Mouse (Mus musculus) limb, embryonic 14.5 days (tissue): ENCODE results near the gene Serpina1f. TPM values are rescaled to one million over a fixed set of nuclear protein-coding genes. Genes with fewer than 3 reads are reported as not detected.
A peak's percentile ranks its signal among the peaks of the same experiment; 100 is the strongest.

ENCODE experiments used
- ATAC-seq: fragments of 200-750 bp; cut with Nextera tagmentation; 2 replicates; pipeline ENCODE4 v1.8.0; 2017; ENCODE audit warnings: low read depth, moderate number of reproducible peaks, moderate TSS enrichment; ENCODE audit not compliant: low FRiP score
- DNase-seq: peaks from one replicate; pipeline ENCODE4 v3.0.0-alpha.2; 2015; ENCODE audit warnings: low spot score
- H3K27ac ChIP-seq: fragments of 300-500 bp; sonication (generic); replicated peaks from 2 replicates; pipeline ENCODE4 v1.5.1; 2014; ENCODE audit warnings: low read depth, mild to moderate bottlenecking, low read length, moderate library complexity, mixed read lengths
- H3K27me3 ChIP-seq: fragments of 300-500 bp; sonication (generic); 2 replicates; pipeline ENCODE4 v1.6.1; 2014; ENCODE audit warnings: low read length, mixed read lengths; ENCODE audit not compliant: control insufficient read depth, insufficient read depth
- H3K36me3 ChIP-seq: fragments of 300-500 bp; sonication (generic); 2 replicates; pipeline ENCODE4 v1.6.1; 2014; ENCODE audit warnings: mild to moderate bottlenecking, low read length, moderate library complexity, mixed read lengths; ENCODE audit not compliant: control insufficient read depth, insufficient read depth
- H3K4me1 ChIP-seq: fragments of 300-500 bp; sonication (generic); 2 replicates; pipeline ENCODE4 v1.6.1; 2014; ENCODE audit warnings: antibody characterized with exemption, low read length, mixed read lengths; ENCODE audit not compliant: control insufficient read depth, insufficient read depth
- H3K4me2 ChIP-seq: fragments of 300-500 bp; sonication (generic); replicated peaks from 2 replicates; pipeline ENCODE4 v1.6.1; 2014; ENCODE audit warnings: low read depth, mild to moderate bottlenecking, low read length, moderate library complexity; ENCODE audit not compliant: severe bottlenecking
- H3K4me3 ChIP-seq: fragments of 300-500 bp; sonication (generic); replicated peaks from 2 replicates; pipeline ENCODE4 v1.5.1; 2014; ENCODE audit warnings: low read length
- H3K9ac ChIP-seq: fragments of 300-500 bp; sonication (generic); 2 replicates; pipeline ENCODE4 v1.6.1; 2014; ENCODE audit warnings: mild to moderate bottlenecking, low read depth, low read length, moderate library complexity; ENCODE audit not compliant: severe bottlenecking
- H3K9me3 ChIP-seq: fragments of 300-500 bp; sonication (generic); 2 replicates; pipeline ENCODE4 v1.6.1; 2016; ENCODE audit warnings: low read length; ENCODE audit not compliant: control insufficient read depth
- POLR2A ChIP-seq: fragments of 200-500 bp; IDR thresholded peaks from 2 replicates; pipeline ENCODE4 v1.8.0; 2012; ENCODE audit warnings: inconsistent platforms, mild to moderate bottlenecking, moderate library complexity, borderline replicate concordance; ENCODE audit not compliant: insufficient read depth, insufficient read length; ENCODE audit errors: extremely low read depth
- WGBS: fragments of 180-500 bp; shearing (Covaris S2); extraction: QIAGEN DNeasy Blood & Tissue Kit; methylation state at CpG from one replicate; pipeline ENCODE4 v1.1.7; 2014; 5-methylcytosine and 5-hydroxymethylcytosine counted together
- polyA plus RNA-seq, 2 experiments: library from polyadenylated mRNA; depleted of rRNA in 1 of 2; stranded (reverse) in 1 of 2; unstranded in 1 of 2; fragments of >200 nt; fragmentation: Nextera tagmentation in 1 of 2; extraction: Ambion mirVana in 1 of 2; gene quantifications; 2 replicates each; pipeline versions ENCODE4 v1.2.1 to v1.2.3; 2012 to 2014

Serpina1f gene
- polyA plus RNA-seq, 2 experiments: not detected

DNA sequence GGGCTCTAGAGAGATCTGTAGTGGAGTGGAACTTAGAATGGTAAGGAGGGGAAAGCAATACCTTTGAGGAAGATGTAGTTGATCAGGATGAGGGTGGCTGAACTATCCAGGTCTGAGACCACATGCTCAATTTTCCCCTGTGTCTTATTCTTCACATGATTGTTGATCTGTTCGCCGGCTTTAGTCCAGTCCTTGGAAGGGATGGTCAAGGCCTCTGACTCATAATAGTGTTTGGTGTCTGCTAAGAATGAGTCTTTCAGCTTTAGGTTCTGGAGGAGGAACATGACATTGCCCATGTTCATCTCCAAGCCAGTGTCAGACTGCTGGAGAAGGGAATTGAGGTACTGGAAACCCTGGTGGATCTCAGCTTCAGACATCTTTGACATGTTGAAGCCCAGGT is 41.5 kb downstream of the Serpina1f start:
- Histone ChIP-seq H3K27ac (no peak overlapping the region), H3K9ac (no peak overlapping the region), H3K27me3 (no peaks in the 10 kb centered on the region), H3K9me3 (no peaks in the 10 kb centered on the region; the same call in 1 of the 2 replicates), H3K36me3 (no peaks in the 10 kb centered on the region), H3K4me2 (no peak overlapping the region), H3K4me1 (no peaks in the 10 kb centered on the region), H3K4me3 (no peak overlapping the region)
- no peak for TF ChIP-seq POLR2A
- no peak for DNase-seq
- 93% methylated on average over 2 of the region's 2 CpGs for WGBS
- ATAC-seq: no peak

- ATAC-seq: no peak
- H3K27ac ChIP-seq: no peak overlapping the region
- no peak overlapping the region for H3K4me3 ChIP-seq
- DNase-seq: no peak
- no peaks in the 10 kb centered on the region; the same call in 1 of the 2 replicates for H3K9me3 ChIP-seq
- no peaks in the 10 kb centered on the region for H3K27me3 ChIP-seq
- no peaks in the 10 kb centered on the region for H3K36me3 ChIP-seq
- no peaks in the 10 kb centered on the region for H3K4me1 ChIP-seq
- no peak overlapping the region for H3K9ac ChIP-seq
- WGBS: 69% methylated on average over 2 of the region's 2 CpGs
- no peak overlapping the region for H3K4me2 ChIP-seq
- no peak for TF ChIP-seq POLR2A
Measured at GRCm38 (mm10) chr12:103646314-103646713, 49.0 kb downstream of the Serpina1f start.

GRCm38 (mm10) chr12:103644601-103645000 is 50.7 kb downstream of the Serpina1f start:
- no peak overlapping the region for H3K4me2 ChIP-seq
- no peaks in the 10 kb centered on the region for H3K27me3 ChIP-seq
- no peaks in the 10 kb centered on the region for H3K36me3 ChIP-seq
- no peaks in the 10 kb centered on the region for H3K4me1 ChIP-seq
- H3K9me3 ChIP-seq: no peaks in the 10 kb centered on the region
- 33% methylated on average over 5 of the region's 5 CpGs for WGBS
- TF ChIP-seq POLR2A: no peak
- no peak overlapping the region for H3K4me3 ChIP-seq
- no peak overlapping the region for H3K9ac ChIP-seq
- ATAC-seq (no peak), DNase-seq (peak; percentile 4)
- no peak overlapping the region for H3K27ac ChIP-seq

- Histone ChIP-seq H3K4me3 (no peak overlapping the region), H3K27ac (no peak overlapping the region), H3K4me1 (no peaks in the 10 kb centered on the region), H3K27me3 (no peaks in the 10 kb centered on the region), H3K36me3 (no peaks in the 10 kb centered on the region), H3K4me2 (no peak overlapping the region), H3K9ac (no peak overlapping the region), H3K9me3 (no peaks in the 10 kb centered on the region)
- WGBS: 77% methylated on average over 3 of the region's 3 CpGs
- ATAC-seq (no peak), DNase-seq (no peak)
- no peak for TF ChIP-seq POLR2A
Measured at GRCm38 (mm10) chr12:103643818-103644217, 51.5 kb downstream of the Serpina1f start.

GRCm38 (mm10) chr12:103643336-103643735 is 52.0 kb downstream of the Serpina1f start:
- Histone ChIP-seq H3K4me1 (no peaks in the 10 kb centered on the region), H3K27me3 (no peaks in the 10 kb centered on the region), H3K4me3 (no peak overlapping the region), H3K9me3 (no peaks in the 10 kb centered on the region), H3K36me3 (no peaks in the 10 kb centered on the region), H3K4me2 (no peak overlapping the region), H3K9ac (no peak overlapping the region), H3K27ac (no peak overlapping the region)
- no peak for ATAC-seq
- DNase-seq: peak; percentile 21
- WGBS: 2% methylated on average over 2 of the region's 2 CpGs
- TF ChIP-seq POLR2A: no peak

Other genes starting within 250 kb of the Serpina1f start
- gene Ifi27l2b, start 238.3 kb downstream of the Serpina1f start, polyA plus RNA-seq (2012; rRNA removed): not detected in 2 replicates
- gene Ifi27l2b, start 238.3 kb downstream of the Serpina1f start, polyA plus RNA-seq (2014; fragmentation: Nextera tagmentation; extraction: Ambion mirVana): not detected in 2 replicates
- gene Ppp4r4, start 163.2 kb downstream of the Serpina1f start, polyA plus RNA-seq (2012; rRNA removed): 1.4 and 1.9 TPM in 2 replicates
- 0.62 and 1.2 TPM in 2 replicates for gene Ppp4r4, start 163.2 kb downstream of the Serpina1f start, polyA plus RNA-seq (2014; fragmentation: Nextera tagmentation; extraction: Ambion mirVana)
- 0.01 TPM in 1 of 2 replicates, not detected in the other for gene Serpina10, start 64.1 kb downstream of the Serpina1f start, polyA plus RNA-seq (2012; rRNA removed)
- not detected in 2 replicates for gene Serpina10, start 64.1 kb downstream of the Serpina1f start, polyA plus RNA-seq (2014; fragmentation: Nextera tagmentation; extraction: Ambion mirVana)
- 0.04 and 0.34 TPM in 2 replicates for gene Serpina6, start 38.3 kb downstream of the Serpina1f start, polyA plus RNA-seq (2012; rRNA removed)
- not detected in 2 replicates for gene Serpina6, start 38.3 kb downstream of the Serpina1f start, polyA plus RNA-seq (2014; fragmentation: Nextera tagmentation; extraction: Ambion mirVana)
- gene Serpina16, start 19.4 kb downstream of the Serpina1f start, polyA plus RNA-seq (2012; rRNA removed): not detected in 2 replicates
- gene Serpina16, start 19.4 kb downstream of the Serpina1f start, polyA plus RNA-seq (2014; fragmentation: Nextera tagmentation; extraction: Ambion mirVana): not detected in 2 replicates
- gene Serpina1d, start 78.1 kb upstream of the Serpina1f start, polyA plus RNA-seq (2012; rRNA removed): 0.06 and 0.14 TPM in 2 replicates
- gene Serpina1d, start 78.1 kb upstream of the Serpina1f start, polyA plus RNA-seq (2014; fragmentation: Nextera tagmentation; extraction: Ambion mirVana): not detected in 2 replicates
- 0.72 and 0.80 TPM in 2 replicates for gene Serpina1b, start 134.8 kb upstream of the Serpina1f start, polyA plus RNA-seq (2012; rRNA removed)
- gene Serpina1b, start 134.8 kb upstream of the Serpina1f start, polyA plus RNA-seq (2014; fragmentation: Nextera tagmentation; extraction: Ambion mirVana): not detected in 2 replicates
- 0.49 and 0.59 TPM in 2 replicates for gene Serpina1a, start 168.0 kb upstream of the Serpina1f start, polyA plus RNA-seq (2012; rRNA removed)
- not detected in 2 replicates for gene Serpina1a, start 168.0 kb upstream of the Serpina1f start, polyA plus RNA-seq (2014; fragmentation: Nextera tagmentation; extraction: Ambion mirVana)
- gene Serpina1c, start 209.4 kb upstream of the Serpina1f start, polyA plus RNA-seq (2012; rRNA removed): 0.23 TPM in 1 of 2 replicates, not detected in the other
- not detected in 2 replicates for gene Serpina1c, start 209.4 kb upstream of the Serpina1f start, polyA plus RNA-seq (2014; fragmentation: Nextera tagmentation; extraction: Ambion mirVana)